Mouse (Mus musculus) large intestine, adult 2 months (tissue): ENCODE data around the gene Gcfc2. TPM values are rescaled to one million over a fixed set of nuclear protein-coding genes. Genes with fewer than 3 reads are reported as not detected.

ENCODE experiments used
- DNase-seq: peaks from one replicate; pipeline ENCODE4 v3.0.0-alpha.2; 2012; ENCODE audit warnings: low read depth, low spot score
- WGBS: fragments of 180-500 bp; shearing (Covaris S2); methylation state at CpG from one replicate; pipeline ENCODE4 v1.1.7; 2018; 5-methylcytosine and 5-hydroxymethylcytosine counted together
- polyA plus RNA-seq: library from polyadenylated mRNA; depleted of rRNA; stranded (reverse); fragments of >200 nt; gene quantifications from 2 replicates; pipeline ENCODE4 v1.2.3, GENCODE M21; 2012; rRNA removed

The Gcfc2 gene
- polyA plus RNA-seq, 1 experiment: 1.4 TPM

- DNase-seq: no peak
- WGBS: 88% methylated on average over 7 of the region's 7 CpGs
Observed at GRCm38 (mm10) chr6:81971196-81971595, 47.7 kb downstream of the Gcfc2 start.

GRCm38 (mm10) chr6:81972595-81972994 is 49.1 kb downstream of the Gcfc2 start:
- 77% methylated on average over 8 of the region's 8 CpGs for whole genome bisulfite sequencing
- no peak for DNase-seq

- 31% methylated on average over 7 of the region's 7 CpGs for WGBS
Observed at GRCm38 (mm10) chr6:81975971-81976621, 52.6 kb downstream of the Gcfc2 start.

GRCm38 (mm10) chr6:81979286-81979685 is 55.8 kb downstream of the Gcfc2 start:
- 91% methylated on average over 4 of the region's 4 CpGs for WGBS

More at GRCm38 (mm10) chr6:81975971-81976621, 52.6 kb downstream of the Gcfc2 start:
- no peak for DNase-seq

GRCm38 (mm10) chr6:81986171-81986570 is 62.7 kb downstream of the Gcfc2 start:
- no peak for DNase-seq
- WGBS: 75% methylated on average over 8 of the region's 8 CpGs

More at GRCm38 (mm10) chr6:81979286-81979685, 55.8 kb downstream of the Gcfc2 start:
- DNase-seq: no peak

GRCm38 (mm10) chr6:81986599-81986998 is 63.1 kb downstream of the Gcfc2 start:
- no peak for DNase-seq
- 34% methylated on average over 5 of the region's 5 CpGs for WGBS

- under 1% methylated on average over 9 of the region's 9 CpGs for WGBS
- no peak for DNase-seq
Observed at GRCm38 (mm10) chr6:81987010-81987409, 63.5 kb downstream of the Gcfc2 start.

- WGBS: 67% methylated on average over 3 of the region's 3 CpGs
- DNase-seq: no peak
Observed at GRCm38 (mm10) chr6:81987580-81987979, 64.1 kb downstream of the Gcfc2 start.

- WGBS: 94% methylated on average over 5 of the region's 5 CpGs
- no peak for DNase-seq
Observed at GRCm38 (mm10) chr6:81988341-81988740, 64.9 kb downstream of the Gcfc2 start.

GRCm38 (mm10) chr6:81990049-81990810 is 66.8 kb downstream of the Gcfc2 start:
- WGBS: 45% methylated on average over 20 of the region's 20 CpGs

More at GRCm38 (mm10) chr6:81990049-81990810, 66.8 kb downstream of the Gcfc2 start:
- no peak for DNase-seq

Other genes with a start within 250 kb of the Gcfc2 start
- gene Mrpl19, start 42.3 kb downstream of the Gcfc2 start, polyA plus RNA-seq: 4.3 and 5.1 TPM in 2 replicates
- 3.9 and 4.7 TPM in 2 replicates for gene Eva1a, start 117.4 kb downstream of the Gcfc2 start, polyA plus RNA-seq